Mouse (Mus musculus): ENCODE data around the gene Arhgef10l. TPM values are rescaled to one million over a fixed set of nuclear protein-coding genes. Genes with fewer than 3 reads are reported as not detected.

The Arhgef10l gene
- total RNA-seq, 4 experiments from 2014 or later, result 13.3 to 46.3 (median 28.5) TPM

- DNase-seq, result no peak
Measured at GRCm38 (mm10) chr4:140522873-140523272, 142.9 kb downstream of the Arhgef10l start.

GRCm38 (mm10) chr4:140520719-140521118 is 145.1 kb downstream of the Arhgef10l start:
- no peak for DNase-seq

GRCm38 (mm10) chr4:140513797-140514196 is 152.0 kb downstream of the Arhgef10l start:
- DNase-seq, result no peak

GRCm38 (mm10) chr4:140509856-140510255 is 156.0 kb downstream of the Arhgef10l start:
- no peak for DNase-seq

- DNase-seq, result no peak
Measured at GRCm38 (mm10) chr4:140507172-140507714, 158.6 kb downstream of the Arhgef10l start.

- DNase-seq, result no peak
Measured at GRCm38 (mm10) chr4:140505608-140506002, 160.2 kb downstream of the Arhgef10l start.

GRCm38 (mm10) chr4:140504921-140505607 is 160.7 kb downstream of the Arhgef10l start:
- DNase-seq, result no peak

GRCm38 (mm10) chr4:140504067-140504913 is 161.5 kb downstream of the Arhgef10l start:
- DNase-seq, result no peak

- DNase-seq, result no peak
Measured at GRCm38 (mm10) chr4:140500766-140501165, 165.0 kb downstream of the Arhgef10l start.

GRCm38 (mm10) chr4:140499571-140499970 is 166.2 kb downstream of the Arhgef10l start:
- no peak for DNase-seq

GRCm38 (mm10) chr4:140497169-140497568 is 168.6 kb downstream of the Arhgef10l start:
- DNase-seq, result no peak

GRCm38 (mm10) chr4:140491555-140491954 is 174.3 kb downstream of the Arhgef10l start:
- no peak for DNase-seq

GRCm38 (mm10) chr4:140485442-140485841 is 180.4 kb downstream of the Arhgef10l start:
- no peak for DNase-seq

- no peak for DNase-seq
Measured at GRCm38 (mm10) chr4:140483134-140483533, 182.7 kb downstream of the Arhgef10l start.

GRCm38 (mm10) chr4:140480369-140481067 is 185.3 kb downstream of the Arhgef10l start:
- no peak for DNase-seq

GRCm38 (mm10) chr4:140475194-140475593 is 190.6 kb downstream of the Arhgef10l start:
- no peak for DNase-seq

GRCm38 (mm10) chr4:140469760-140470452 is 195.9 kb downstream of the Arhgef10l start:
- DNase-seq, result no peak

- DNase-seq, result no peak
Measured at GRCm38 (mm10) chr4:140467254-140467791, 198.5 kb downstream of the Arhgef10l start.
